Mouse (Mus musculus): ENCODE measurements at regions not wholly inside any gene's neighbourhood (a gene's known extent, or its start where the extent isn't known, plus 50 kb on each side); places are given as distances from the start of the nearest gene placed in this dataset.

DNA sequence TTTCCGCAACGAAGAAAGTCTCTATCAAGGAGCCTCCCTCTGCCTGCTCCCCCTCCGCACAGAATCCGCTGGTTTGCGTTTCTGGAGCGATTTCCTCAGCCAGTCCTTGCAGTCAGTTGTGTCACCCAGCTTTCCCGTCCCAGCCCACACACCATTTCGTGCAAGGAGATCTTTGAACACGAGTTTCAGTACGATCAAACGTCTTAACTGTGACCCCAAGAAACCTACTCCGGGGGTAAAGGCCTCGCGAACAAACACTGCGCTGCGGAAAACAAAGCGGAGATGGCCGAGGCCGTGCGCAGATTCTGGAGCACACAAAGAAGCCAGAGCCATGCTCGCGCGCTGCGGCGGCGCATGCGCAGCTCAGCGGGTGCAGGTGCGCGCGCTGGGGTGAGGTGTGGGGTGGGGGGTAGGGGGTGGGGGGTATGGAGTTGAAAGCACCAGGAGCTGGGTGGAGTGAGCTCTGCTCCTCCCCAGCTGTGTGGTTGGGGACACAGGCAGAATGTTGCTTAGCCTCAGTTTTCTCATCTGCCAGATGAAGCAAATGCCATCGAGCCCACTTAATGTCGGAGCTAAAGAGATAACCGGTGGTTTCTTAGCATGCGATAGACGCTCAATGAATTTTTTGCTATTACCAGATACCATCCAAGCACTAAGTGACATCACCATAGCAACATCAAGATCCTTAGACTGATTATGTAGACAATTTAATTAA is 52.8 kb upstream of the Nfe2l3 start:
- DNase-seq: peak; percentile 56

- no peak for DNase-seq
These were observed 52.2 kb upstream of the Nfe2l3 start for GRCm38 (mm10) chr6:51380275-51380575.

- DNase-seq: no peak
These were observed 51.0 kb upstream of the Nfe2l3 start for GRCm38 (mm10) chr6:51381465-51381864.
